In the genomic region with DNA sequence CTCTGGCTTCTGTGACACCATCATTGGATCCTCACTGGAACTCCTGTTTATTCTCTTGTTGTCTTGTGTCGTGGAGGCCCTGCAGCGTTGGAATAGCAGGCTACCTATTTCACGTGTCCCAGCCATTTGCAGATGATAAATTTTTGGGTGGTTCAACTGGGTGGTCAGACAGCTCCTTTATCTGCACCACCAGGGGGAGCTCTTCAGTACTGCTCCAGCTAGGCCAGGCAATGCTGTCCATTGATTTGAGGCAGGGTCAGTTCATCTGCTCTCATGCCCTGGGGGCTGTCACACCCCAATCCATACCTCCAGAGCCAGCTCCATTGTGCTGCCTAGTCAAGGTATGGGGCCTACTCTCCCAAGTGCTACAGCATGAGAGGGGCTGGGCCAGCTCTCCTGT, we compare ENCODE assay signal across 10 mouse cellular contexts. TPM values are rescaled to one million over a fixed set of nuclear protein-coding genes. Genes with fewer than 3 reads are reported as not detected.
DNase-seq lines count a peak whose midpoint lies in the region; ATAC-seq and TF ChIP-seq lines count a peak whose summit lies in the region.
"Had no signal": no experiment of that assay in that cellular context is flagged by ENCODE, and none has a peak within 500 bp of the region (broad histone marks: within the 10 kb centered on the region; RNA-seq: fewer than 3 reads in every experiment).

No protein-coding gene starts in this region.

- WGBS in hindbrain, embryonic 11.5 days: 69% methylated on average over 3 of the region's 3 CpGs
- 75% methylated on average over 3 of the region's 3 CpGs for WGBS in hindbrain, embryonic 16.5 days

- H3K36me3 ChIP-seq in hindbrain, embryonic 11.5 days (ENCODE audit: control insufficient read depth, insufficient read depth, low read length): no peaks in the 10 kb centered on the region
- H3K36me3 ChIP-seq in hindbrain, embryonic 16.5 days (ENCODE audit: control insufficient read depth, insufficient read depth, low read length): no peaks in the 10 kb centered on the region
- no peaks in the 10 kb centered on the region for H3K36me3 ChIP-seq in CH12.LX (replicated peaks in 1 of 2; ENCODE audit: control insufficient read depth in 1 of 2, insufficient read depth in 1 of 2, low read length in 1 of 2)
- H3K36me3 ChIP-seq: embryonic facial prominence, embryonic 12.5 days; liver, embryonic 13.5 days had no signal

- peak; percentile 22 for TF ChIP-seq RAD21 in CH12.LX (IDR thresholded peaks at IDR 0.05; ENCODE audit: low read depth, low read length)

- in situ Hi-C loops in CH12.LX (cut with MboI; ENCODE audit: low pct_ligation_motif_present, low pct_unique_long_range_greater_than_20kb, low sequenced_read_pairs): no loop called here

- no peak overlapping the region for H3K9ac ChIP-seq in hindbrain, embryonic 11.5 days (ENCODE audit: low read depth, low read length)
- H3K9ac ChIP-seq in hindbrain, embryonic 16.5 days (ENCODE audit: low read depth, low read length): no peak overlapping the region
- no peak overlapping the region for H3K9ac ChIP-seq in CH12.LX (ENCODE audit: insufficient read depth, low read depth)
- H3K9ac ChIP-seq: embryonic facial prominence, embryonic 12.5 days; liver, embryonic 13.5 days had no signal

- H3K4me2 ChIP-seq in hindbrain, embryonic 11.5 days (replicated peaks; ENCODE audit: low read depth, low read length): no peak overlapping the region
- H3K4me2 ChIP-seq in hindbrain, embryonic 16.5 days (ENCODE audit: low read length): no peak overlapping the region
- no peak overlapping the region for H3K4me2 ChIP-seq in CH12.LX (ENCODE audit: insufficient read depth, low read depth, poor library complexity, severe bottlenecking)
- H3K4me2 ChIP-seq: embryonic facial prominence, embryonic 12.5 days; liver, embryonic 13.5 days had no signal

- peak; percentile 35 for DNase-seq in hindbrain, embryonic 11.5 days (ENCODE audit: low spot score)
- DNase-seq in CH12.LX (ENCODE audit: extremely low read depth): peak; percentile 39
- peak; percentile 51 for DNase-seq in adrenal gland, postnatal 14 days
- DNase-seq in kidney, postnatal 14 days: peak; percentile 24
- peak; percentile 8 for DNase-seq in thymus, postnatal 25 days
- DNase-seq in cerebellum, adult 18-20 months: no peak
- no peak for DNase-seq in spleen, postnatal 36 days (ENCODE audit: low spot score in 2 of 2)
- DNase-seq: liver, embryonic 13.5 days had no signal

- dilution Hi-C loops in CH12.LX (cut with MboI; ENCODE audit: extremely low pct_ligation_motif_present, extremely low pct_unique_long_range_greater_than_20kb, low sequenced_read_pairs): no loop called here

- TF ChIP-seq POLR2A in CH12.LX (IDR thresholded peaks at IDR 0.05; ENCODE audit: low read depth, low read length): no peak

- no peaks in the 10 kb centered on the region for H3K4me1 ChIP-seq in hindbrain, embryonic 11.5 days (replicated peaks; ENCODE audit: control insufficient read depth, insufficient read depth, low read length)
- no peaks in the 10 kb centered on the region for H3K4me1 ChIP-seq in hindbrain, embryonic 16.5 days (ENCODE audit: control insufficient read depth, insufficient read depth, low read depth, low read length)
- no peaks in the 10 kb centered on the region for H3K4me1 ChIP-seq in CH12.LX (ENCODE audit: control insufficient read depth in 1 of 2, insufficient read depth in 2 of 2)
- H3K4me1 ChIP-seq: embryonic facial prominence, embryonic 12.5 days; liver, embryonic 13.5 days had no signal

- H3K9me3 ChIP-seq in hindbrain, embryonic 11.5 days (ENCODE audit: control insufficient read depth, low read length): no peaks in the 10 kb centered on the region
- H3K9me3 ChIP-seq in hindbrain, embryonic 16.5 days (ENCODE audit: control insufficient read depth, low read length): no peaks in the 10 kb centered on the region
- H3K9me3 ChIP-seq in CH12.LX (replicated peaks; ENCODE audit: low read length): no peaks in the 10 kb centered on the region
- H3K9me3 ChIP-seq: embryonic facial prominence, embryonic 12.5 days; liver, embryonic 13.5 days had no signal

- H3K79me2 ChIP-seq in CH12.LX (replicated peaks; ENCODE audit: control insufficient read depth, extremely low read depth, insufficient read depth, poor library complexity, severe bottlenecking): no peaks in the 10 kb centered on the region

- peak; percentile 30 to 69; a peak in 3 of 4 replicates for TF ChIP-seq CTCF in CH12.LX (conservative IDR thresholded peaks at IDR 0.05 in 1 of 2, IDR thresholded peaks at IDR 0.05 in 1 of 2; ENCODE audit: low read depth in 2 of 2, low read length in 2 of 2)

- H3K27me3 ChIP-seq in hindbrain, embryonic 11.5 days (ENCODE audit: control insufficient read depth, insufficient read depth, low read length): no peaks in the 10 kb centered on the region
- no peaks in the 10 kb centered on the region for H3K27me3 ChIP-seq in hindbrain, embryonic 16.5 days (replicated peaks; ENCODE audit: control insufficient read depth, insufficient read depth, low read length)
- no peaks in the 10 kb centered on the region for H3K27me3 ChIP-seq in CH12.LX (replicated peaks)
- H3K27me3 ChIP-seq: embryonic facial prominence, embryonic 12.5 days; liver, embryonic 13.5 days had no signal

- no peak for TF ChIP-seq EP300 in CH12.LX (IDR thresholded peaks at IDR 0.05; ENCODE audit: low read length)

- H3K4me3 ChIP-seq in hindbrain, embryonic 11.5 days (ENCODE audit: low read depth, low read length): no peak overlapping the region
- H3K4me3 ChIP-seq in hindbrain, embryonic 16.5 days (ENCODE audit: low read length): no peak overlapping the region
- no peak overlapping the region for H3K4me3 ChIP-seq in CH12.LX (replicated peaks in 1 of 3; ENCODE audit: low read depth in 2 of 3, low read length in 2 of 3, poor library complexity in 1 of 3)
- H3K4me3 ChIP-seq: embryonic facial prominence, embryonic 12.5 days; liver, embryonic 13.5 days had no signal

- ATAC-seq in hindbrain, embryonic 11.5 days (ENCODE audit: low FRiP score): no peak
- ATAC-seq in hindbrain, embryonic 16.5 days: no peak

- H3K27ac ChIP-seq in hindbrain, embryonic 11.5 days (ENCODE audit: low read depth, low read length): no peak overlapping the region
- no peak overlapping the region for H3K27ac ChIP-seq in hindbrain, embryonic 16.5 days (ENCODE audit: low read depth, low read length)
- H3K27ac ChIP-seq in CH12.LX (ENCODE audit: insufficient read depth, low read depth): no peak overlapping the region
- H3K27ac ChIP-seq: embryonic facial prominence, embryonic 12.5 days; liver, embryonic 13.5 days had no signal

TF ChIP-seq in CH12.LX, 34 proteins besides CTCF, POLR2A, EP300 and RAD21:
- TF ChIP-seq TBP (conservative IDR thresholded peaks at IDR 0.05; ENCODE audit: low read depth, low read length) (no peak), SMC3 (IDR thresholded peaks at IDR 0.05; ENCODE audit: low read depth, low read length) (peak; percentile 56)

RNA-seq across cellular contexts. Expression of a gene that starts 24.5 kb away (rescaled TPM):
- polyA plus RNA-seq in hindbrain, embryonic 11.5 days (2014; fragmentation: Nextera tagmentation; extraction: Ambion mirVana): 1.6 and 2.6 TPM in 2 replicates
- 9.1 and 9.5 TPM in 2 replicates for polyA plus RNA-seq in hindbrain, embryonic 16.5 days (2015; fragmentation: Nextera tagmentation; extraction: Ambion mirVana)
- not detected in 2 replicates for total RNA-seq in CH12.LX (2012; rRNA removed)
- total RNA-seq in CH12.LX (2014; rRNA removed): 0.03 TPM in 1 of 2 replicates, not detected in the other
- not detected in 2 replicates for polyA plus RNA-seq in CH12.LX (2012; ENCODE audit: insufficient read length, low read depth)
- 89.7 and 101 TPM in 2 replicates for total RNA-seq in adrenal gland, postnatal 14 days (2021)

Comparison
In these comparisons a context has a peak if more than half of its experiments do, and no peak if none do; other contexts are left out.
1. DNase-seq: peak in hindbrain, embryonic 11.5 days (single experiment), CH12.LX (single experiment), adrenal gland, postnatal 14 days (single experiment), kidney, postnatal 14 days (single experiment) and thymus, postnatal 25 days (single experiment); none in cerebellum, adult 18-20 months (0 of 2) and spleen, postnatal 36 days (0 of 2).